Mouse (Mus musculus): Measurements from ENCODE around the gene Zfp704. TPM values are rescaled to one million over a fixed set of nuclear protein-coding genes. Genes with fewer than 3 reads are reported as not detected.
A peak's percentile ranks its signal among the peaks of the same experiment; 100 is the strongest.

Zfp704 gene
- total RNA-seq, 2 experiments from 2014 or later: 4.1 to 5.6 TPM

DNA sequence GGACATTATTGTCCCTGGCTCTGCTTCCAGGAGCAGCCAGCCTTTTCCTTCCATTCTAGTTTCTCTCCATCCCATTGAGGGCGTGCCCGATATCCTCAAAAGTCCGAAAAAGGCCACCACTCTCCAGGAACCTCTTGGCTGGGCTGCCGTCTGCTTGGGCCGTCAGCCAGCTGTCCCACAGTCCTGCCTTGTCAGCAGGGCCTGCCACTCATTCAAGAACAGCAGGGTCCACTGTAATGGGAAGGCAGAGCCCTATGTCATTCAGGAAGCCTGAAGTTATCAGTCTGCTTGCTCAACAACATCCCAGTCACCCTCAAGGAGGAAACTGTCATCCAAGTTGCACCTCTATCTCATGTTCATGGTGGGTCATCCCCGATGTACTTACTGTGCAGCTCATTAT, 128.5 kb downstream of the Zfp704 start:
- intact Hi-C loops (cut with DNase I): no loop called here
- peak; percentile 20 to 38 for DNase-seq

- intact Hi-C loops (cut with DNase I): no loop called here
- DNase-seq: no peak
Measured at GRCm38 (mm10) chr3:9480936-9481335, 128.9 kb downstream of the Zfp704 start.

- DNase-seq: no peak
- intact Hi-C loops (cut with DNase I): no loop called here
Measured at GRCm38 (mm10) chr3:9477386-9477785, 132.5 kb downstream of the Zfp704 start.

DNA sequence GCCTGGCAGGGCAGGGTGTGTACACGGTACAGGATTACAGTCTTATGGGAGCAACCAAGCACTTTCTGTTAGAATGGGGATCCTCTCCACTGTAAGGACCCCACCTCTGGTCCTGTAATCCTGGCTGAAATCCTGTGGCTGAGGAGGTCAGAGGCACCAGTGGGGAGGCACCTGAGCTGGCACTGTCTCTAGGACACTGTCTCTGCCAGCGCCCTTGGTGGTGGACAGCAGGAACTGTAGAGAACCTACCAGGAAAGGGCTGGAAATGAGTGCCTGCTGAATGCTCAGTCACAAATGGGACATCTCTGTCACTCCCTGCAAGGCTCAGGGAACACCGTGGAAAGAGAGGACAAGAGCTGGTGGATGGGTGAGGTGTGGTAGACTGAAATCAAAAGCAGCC, 133.5 kb downstream of the Zfp704 start:
- DNase-seq: no peak
- intact Hi-C loops (cut with DNase I): no loop called here

- no peak for DNase-seq
Measured at GRCm38 (mm10) chr3:9475501-9475900, 134.4 kb downstream of the Zfp704 start.

GRCm38 (mm10) chr3:9474331-9474730, 135.6 kb downstream of the Zfp704 start:
- no peak for DNase-seq
- intact Hi-C loops (cut with DNase I): loop anchor here (5.0 kb wide), 1 partner anchor 228 kb away; no protein-coding TSS in a partner anchor

More at GRCm38 (mm10) chr3:9475501-9475900, 134.4 kb downstream of the Zfp704 start:
- intact Hi-C loops (cut with DNase I): no loop called here

- peak in 1 of 2 experiments; percentile 35 for DNase-seq
- intact Hi-C loops (cut with DNase I): loop anchor here (5.0 to 10.0 kb wide), 4 partner anchors 221 to 871 kb away; no protein-coding TSS in a partner anchor
Measured at GRCm38 (mm10) chr3:9466287-9466686, 143.6 kb downstream of the Zfp704 start.

- no peak for DNase-seq
- intact Hi-C loops (cut with DNase I): loop anchor here (5.0 to 10.0 kb wide), 4 partner anchors 221 to 871 kb away; no protein-coding TSS in a partner anchor
Measured at GRCm38 (mm10) chr3:9465731-9466130, 144.2 kb downstream of the Zfp704 start.

GRCm38 (mm10) chr3:9461660-9462059, 148.2 kb downstream of the Zfp704 start:
- DNase-seq: peak; percentile 36 to 53
- intact Hi-C loops (cut with DNase I): loop anchor here (10.0 kb wide), 3 partner anchors 217 to 867 kb away; no protein-coding TSS in a partner anchor

DNA sequence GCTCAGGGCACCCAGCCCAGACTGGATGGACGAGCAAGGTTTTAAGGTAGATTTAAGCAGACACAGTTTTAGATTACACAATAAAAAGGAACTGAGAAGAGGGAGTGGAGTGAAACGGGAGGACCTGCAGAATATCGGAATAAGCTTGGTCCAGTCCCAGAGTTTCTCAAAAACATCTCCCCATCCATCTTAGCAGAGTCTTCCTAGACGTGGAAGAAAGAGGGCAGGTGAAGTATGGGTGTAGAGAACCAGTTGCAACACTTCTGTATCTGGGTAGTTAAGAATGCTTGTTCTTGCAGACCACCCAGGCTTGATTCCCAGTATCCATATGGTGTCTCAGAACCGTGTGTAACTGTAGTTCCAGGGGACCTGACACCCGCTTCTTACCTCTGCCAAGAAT, 149.6 kb downstream of the Zfp704 start:
- DNase-seq: no peak
- intact Hi-C loops (cut with DNase I): loop anchor here (10.0 kb wide), 3 partner anchors 215 to 865 kb away; no protein-coding TSS in a partner anchor

- no peak for DNase-seq
- intact Hi-C loops (cut with DNase I): no loop called here
Measured at GRCm38 (mm10) chr3:9456380-9456890, 153.4 kb downstream of the Zfp704 start.

- DNase-seq: no peak
- intact Hi-C loops (cut with DNase I): no loop called here
Measured at GRCm38 (mm10) chr3:9455351-9455750, 154.5 kb downstream of the Zfp704 start.

DNA sequence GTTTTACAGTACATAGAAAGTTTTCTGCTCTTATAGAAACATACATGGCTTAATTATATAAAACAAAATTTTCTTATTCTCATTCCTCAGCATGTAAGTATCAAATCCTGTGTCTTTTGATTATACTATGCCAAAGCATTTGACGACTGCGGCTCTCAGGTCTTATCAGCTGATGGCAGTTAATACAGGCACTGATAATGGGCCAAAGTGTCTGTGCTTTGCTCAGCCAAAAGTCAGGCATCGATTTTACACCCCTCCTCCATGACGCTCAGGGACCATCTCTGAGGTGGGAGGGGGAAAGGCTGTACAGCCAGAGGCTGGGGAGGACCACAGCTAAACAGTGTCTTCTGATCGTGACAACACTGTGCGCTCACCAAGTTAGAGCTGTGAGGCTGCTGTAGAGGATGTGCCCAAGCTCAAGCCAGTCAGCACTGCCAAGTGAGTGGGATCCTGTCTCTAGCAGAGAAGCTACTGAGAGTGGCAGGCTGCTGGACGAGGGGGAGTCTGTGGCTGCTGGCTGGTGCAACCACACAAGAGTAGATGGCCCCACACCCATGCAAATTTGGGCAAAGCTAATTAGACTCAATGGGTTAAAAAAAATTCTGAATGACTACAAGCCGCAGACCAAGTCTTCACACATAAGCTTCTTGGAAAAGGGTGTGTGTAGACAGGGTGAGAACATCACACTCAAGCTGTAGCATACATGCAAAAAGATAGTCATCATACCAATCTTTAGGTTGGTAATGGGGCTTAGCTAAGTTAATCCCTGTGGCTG, 155.1 kb downstream of the Zfp704 start:
- intact Hi-C loops (cut with DNase I): no loop called here
- no peak for DNase-seq

GRCm38 (mm10) chr3:9450521-9450920, 159.4 kb downstream of the Zfp704 start:
- DNase-seq: no peak
- intact Hi-C loops (cut with DNase I): no loop called here

GRCm38 (mm10) chr3:9449261-9450007, 160.5 kb downstream of the Zfp704 start:
- no peak for DNase-seq
- intact Hi-C loops (cut with DNase I): no loop called here

DNA sequence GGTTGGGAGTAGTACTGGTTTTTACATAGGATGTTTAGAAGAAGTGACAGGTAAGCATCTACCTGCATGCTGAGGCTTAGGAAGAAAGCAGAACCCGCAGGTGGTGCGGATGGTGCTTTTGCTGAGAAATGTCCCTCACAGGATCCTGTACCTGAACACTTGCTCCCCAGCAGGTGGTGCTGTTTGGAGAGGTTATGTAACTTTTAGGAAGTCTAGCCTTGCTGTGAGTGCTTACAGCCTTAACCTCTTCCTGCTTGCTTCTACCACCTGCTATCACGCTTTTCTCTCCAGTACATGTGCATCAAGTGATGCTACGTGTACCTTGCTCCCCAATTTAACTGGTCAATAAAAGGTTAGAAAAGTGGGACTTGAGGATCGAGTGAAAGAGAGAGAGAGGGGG, 161.3 kb downstream of the Zfp704 start:
- intact Hi-C loops (cut with DNase I): no loop called here
- DNase-seq: no peak

DNA sequence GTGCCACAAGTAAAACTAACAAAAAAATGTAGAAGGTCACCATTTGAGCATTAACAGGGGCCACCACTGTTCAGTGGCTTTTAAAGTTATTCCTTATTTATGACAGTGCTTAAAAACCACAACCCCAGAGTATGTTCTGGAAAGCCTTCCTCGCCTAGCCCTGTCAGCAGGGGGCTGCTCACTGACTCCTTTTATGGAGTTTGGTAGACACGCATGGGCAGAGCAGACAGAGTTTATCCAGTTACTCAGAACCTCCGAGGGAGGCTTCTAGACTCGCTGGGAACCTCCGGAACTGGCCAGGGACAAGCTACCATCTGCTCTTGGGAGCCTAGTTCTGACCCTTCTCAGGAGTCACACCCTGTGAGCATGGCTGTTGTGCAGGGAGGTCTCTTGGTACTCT, 165.3 kb downstream of the Zfp704 start:
- intact Hi-C loops (cut with DNase I): no loop called here
- DNase-seq: no peak

- intact Hi-C loops (cut with DNase I): no loop called here
- DNase-seq: no peak
Measured at GRCm38 (mm10) chr3:9443981-9444380, 165.9 kb downstream of the Zfp704 start.

DNA sequence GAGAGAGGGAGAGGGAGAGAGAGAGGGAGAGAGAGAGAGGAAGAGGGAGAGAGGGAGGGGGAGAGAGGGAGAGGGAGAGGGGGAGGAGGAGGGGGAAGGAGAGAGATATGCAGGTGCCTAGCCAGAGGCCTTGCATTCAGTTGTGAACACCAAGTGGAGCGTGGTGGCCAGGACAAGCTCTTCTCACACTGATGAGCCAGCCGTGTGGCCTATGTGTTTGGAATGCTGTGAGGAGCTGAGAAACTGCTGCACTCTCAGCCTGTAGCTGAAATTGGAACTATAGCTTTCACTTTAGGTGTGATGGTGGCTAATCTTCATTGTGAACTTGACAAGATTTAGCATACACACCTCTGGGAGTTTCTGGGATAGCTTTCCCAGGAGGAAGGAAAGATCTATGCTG, 166.4 kb downstream of the Zfp704 start:
- no peak for DNase-seq
- intact Hi-C loops (cut with DNase I): no loop called here

DNA sequence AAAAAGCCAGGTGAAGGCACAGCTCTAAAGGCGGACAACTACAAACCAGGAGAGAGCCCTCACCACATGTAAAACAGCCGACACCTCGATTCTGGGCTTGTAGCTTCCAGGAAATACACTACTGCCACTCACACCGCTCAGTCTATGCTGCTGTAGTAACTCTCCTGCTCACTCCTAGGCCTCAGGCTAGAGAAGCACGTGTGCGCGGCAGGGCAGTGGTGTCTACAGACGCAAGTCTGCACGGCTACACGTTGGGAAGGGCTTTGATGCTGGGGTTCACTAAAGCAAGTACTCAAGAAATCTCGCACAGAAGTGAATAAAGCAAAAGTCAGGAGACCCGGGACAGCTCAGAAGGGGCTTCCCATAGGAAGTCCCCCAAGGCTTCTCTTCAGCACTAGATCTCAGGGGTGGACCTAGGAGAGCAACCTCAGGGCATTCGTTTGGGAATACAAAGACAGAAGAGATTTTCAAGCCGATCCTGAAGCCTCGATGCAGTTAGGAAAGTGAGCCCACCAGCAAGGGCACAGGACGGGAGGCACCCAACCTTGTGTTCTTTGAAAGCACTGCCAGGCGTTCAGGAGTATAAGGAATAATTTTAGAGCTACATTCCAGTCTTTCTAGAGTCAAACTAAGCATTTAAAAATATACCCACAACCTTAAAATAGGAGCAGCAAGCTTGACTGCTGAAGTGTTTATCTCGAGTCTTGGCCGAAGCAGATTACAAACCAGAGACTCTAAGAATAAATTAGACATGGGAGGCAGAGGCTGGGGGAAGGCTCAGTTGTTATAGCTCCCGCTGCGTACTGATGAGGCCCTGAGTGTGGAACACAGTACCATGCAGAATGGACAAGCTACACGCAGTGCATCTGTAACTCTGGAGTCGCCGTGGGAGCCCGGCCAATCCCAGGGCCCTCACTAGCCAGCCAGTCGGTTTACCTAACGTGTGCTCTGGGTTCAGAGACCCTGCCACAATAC, 168.0 kb downstream of the Zfp704 start:
- no peak for DNase-seq
- intact Hi-C loops (cut with DNase I): no loop called here
